In the genomic region with DNA sequence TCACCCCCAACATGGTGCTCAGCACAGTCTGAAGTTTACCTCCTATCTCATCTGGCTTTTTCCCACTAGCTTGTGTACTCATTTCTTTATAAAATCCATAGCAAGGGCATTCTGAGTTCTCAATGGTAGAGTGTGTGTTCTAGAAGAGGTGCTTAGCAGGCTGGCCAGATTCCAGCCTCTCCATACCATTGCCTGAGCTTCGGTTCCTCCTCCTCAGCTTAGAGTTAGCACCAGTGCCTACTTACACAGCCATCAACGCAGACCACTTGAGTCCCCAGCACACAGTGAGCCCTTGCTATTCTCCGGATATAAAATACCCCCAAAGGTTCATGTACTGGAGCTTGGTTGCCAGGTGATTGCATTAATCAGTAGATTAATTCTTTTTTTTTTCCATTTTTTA, we compare ENCODE assay signal across 17 mouse cellular contexts.
"Had no signal": no experiment of that assay in that cellular context is flagged by ENCODE, and none has a peak within 500 bp of the region (broad histone marks: within the 10 kb centered on the region; RNA-seq: fewer than 3 reads in every experiment).

No protein-coding gene starts in this region.

- DNase-seq: kidney, adult 2 months; kidney, postnatal 25 days; liver; midbrain, embryonic 14.5 days; right cerebral cortex, postnatal 14 days; right cerebral cortex, postnatal 4 days; thymus, adult 2 months; thymus, postnatal 14 days; thymus, postnatal 4 days had no signal

- H3K4me2 ChIP-seq: limb, embryonic 13.5 days; liver, embryonic 12.5 days; liver, embryonic 15.5 days; midbrain, embryonic 11.5 days had no signal

- H3K4me3 ChIP-seq: limb, embryonic 10.5 days; limb, embryonic 13.5 days; liver, embryonic 12.5 days; liver, embryonic 15.5 days had no signal

- H3K9me3 ChIP-seq: limb, embryonic 10.5 days; limb, embryonic 13.5 days; liver, embryonic 12.5 days; liver, embryonic 15.5 days had no signal

- H3K27me3 ChIP-seq: liver, embryonic 12.5 days; liver, embryonic 15.5 days had no signal

- H3K27ac ChIP-seq: kidney, postnatal 0 days; limb, embryonic 10.5 days; limb, embryonic 13.5 days; liver, embryonic 12.5 days; liver, embryonic 15.5 days; stomach, postnatal 0 days had no signal

- H3K36me3 ChIP-seq: limb, embryonic 10.5 days; limb, embryonic 13.5 days; liver, embryonic 12.5 days; liver, embryonic 15.5 days had no signal

- ATAC-seq: intestine, postnatal 0 days; liver, embryonic 12.5 days had no signal

- H3K9ac ChIP-seq: limb, embryonic 13.5 days; liver, embryonic 12.5 days; liver, embryonic 15.5 days had no signal
